Mouse (Mus musculus): ENCODE measurements at regions not wholly inside any gene's neighbourhood (a gene's known extent, or its start where the extent isn't known, plus 50 kb on each side); places are given as distances from the start of the nearest gene placed in this dataset.

DNA sequence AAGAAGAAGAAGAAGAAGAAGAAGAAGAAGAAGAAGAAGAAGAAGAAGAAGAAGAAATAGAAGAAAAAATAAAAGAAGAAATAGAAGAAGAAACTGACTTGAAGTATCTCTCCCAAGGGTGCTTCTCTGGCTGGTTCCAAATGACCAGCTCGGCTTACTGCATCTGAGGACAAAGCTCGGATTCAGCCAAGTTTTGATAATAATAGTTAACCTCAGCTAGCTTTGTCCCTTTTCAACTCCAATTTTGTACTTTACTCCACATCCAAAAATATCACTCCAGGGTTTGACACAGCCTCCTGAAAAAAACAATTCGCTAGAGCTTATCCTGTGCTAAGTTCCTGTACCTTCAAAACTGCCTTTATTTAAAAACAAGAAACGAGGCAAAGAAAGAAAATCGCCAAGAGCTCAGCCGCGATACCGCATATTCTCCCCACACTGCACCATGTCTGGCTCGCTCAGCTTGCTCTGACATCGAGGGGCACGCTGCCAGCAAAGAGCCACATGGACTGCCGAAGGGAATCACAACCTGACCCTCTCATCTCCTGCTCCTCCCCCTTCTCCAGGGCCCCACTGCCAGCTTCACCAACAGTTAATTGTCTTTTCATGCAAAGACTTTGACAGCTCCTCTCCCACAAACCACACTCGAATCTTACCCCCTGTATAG lies 638.8 kb downstream of the 1700064H15Rik start:
- no peak overlapping the region for H3K27ac ChIP-seq (ENCODE audit: control insufficient read depth, insufficient read depth, low read depth, low read length, poor library complexity)
- H3K4me1 ChIP-seq (ENCODE audit: control insufficient read depth, insufficient read depth, low read length), result no peaks in the 10 kb centered on the region
- H3K4me3 ChIP-seq (replicated peaks; ENCODE audit: control insufficient read depth, low read depth, low read length), result no peak overlapping the region
- TF ChIP-seq POLR2A (IDR thresholded peaks at IDR 0.05; ENCODE audit: borderline replicate concordance, control insufficient read depth, low read depth, low read length) (no peak), CTCF (IDR thresholded peaks at IDR 0.05; ENCODE audit: control insufficient read depth, insufficient read depth, low read length) (no peak)
- WGBS, result 68% methylated on average over 13 of the region's 13 CpGs

GRCm38 (mm10) chr3:19000179-19000578 lies 628.3 kb downstream of the 1700064H15Rik start:
- no peak for TF ChIP-seq CTCF (IDR thresholded peaks at IDR 0.05; ENCODE audit: control insufficient read depth, insufficient read depth, low read length)
- TF ChIP-seq POLR2A (IDR thresholded peaks at IDR 0.05; ENCODE audit: borderline replicate concordance, control insufficient read depth, low read depth, low read length), result no peak
- Histone ChIP-seq H3K4me3 (replicated peaks; ENCODE audit: control insufficient read depth, low read depth, low read length) (no peak overlapping the region), H3K4me1 (ENCODE audit: control insufficient read depth, insufficient read depth, low read length) (no peaks in the 10 kb centered on the region), H3K27ac (ENCODE audit: control insufficient read depth, insufficient read depth, low read depth, low read length, poor library complexity) (no peak overlapping the region)
- 36% methylated on average over 5 of the region's 5 CpGs for whole genome bisulfite sequencing

- TF ChIP-seq POLR2A (IDR thresholded peaks at IDR 0.05; ENCODE audit: borderline replicate concordance, control insufficient read depth, low read depth, low read length), result no peak
- no peak for TF ChIP-seq CTCF (IDR thresholded peaks at IDR 0.05; ENCODE audit: control insufficient read depth, insufficient read depth, low read length)
- Histone ChIP-seq H3K4me1 (ENCODE audit: control insufficient read depth, insufficient read depth, low read length) (no peaks in the 10 kb centered on the region), H3K4me3 (replicated peaks; ENCODE audit: control insufficient read depth, low read depth, low read length) (no peak overlapping the region), H3K27ac (ENCODE audit: control insufficient read depth, insufficient read depth, low read depth, low read length, poor library complexity) (no peak overlapping the region)
- 71% methylated on average over 7 of the region's 7 CpGs for WGBS
These were observed 626.4 kb downstream of the 1700064H15Rik start for GRCm38 (mm10) chr3:19002056-19002455.

DNA sequence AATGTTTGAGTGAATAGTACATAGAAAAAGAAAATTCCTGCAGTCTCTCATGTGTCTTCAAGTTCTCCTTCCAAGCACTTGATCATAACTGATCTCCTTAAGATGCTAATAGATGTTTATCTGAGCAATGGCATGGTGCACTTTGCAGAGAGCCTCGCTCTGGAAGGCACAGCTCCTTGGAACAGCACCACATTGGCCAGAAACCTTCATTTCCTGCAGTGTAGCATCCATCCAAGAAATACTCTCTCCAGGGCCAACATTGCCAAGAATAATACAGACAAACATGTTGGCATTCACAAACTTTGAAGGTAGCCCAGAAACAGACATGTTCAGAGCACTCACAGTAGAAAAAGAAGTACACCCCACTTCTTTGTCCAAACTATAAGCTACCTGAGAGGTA lies 623.7 kb downstream of the 1700064H15Rik start:
- Histone ChIP-seq H3K4me1 (ENCODE audit: control insufficient read depth, insufficient read depth, low read length) (no peaks in the 10 kb centered on the region), H3K27ac (ENCODE audit: control insufficient read depth, insufficient read depth, low read depth, low read length, poor library complexity) (no peak overlapping the region), H3K4me3 (replicated peaks; ENCODE audit: control insufficient read depth, low read depth, low read length) (no peak overlapping the region)
- WGBS, result 60% methylated on average over 1 of the region's 1 CpGs
- TF ChIP-seq POLR2A (IDR thresholded peaks at IDR 0.05; ENCODE audit: borderline replicate concordance, control insufficient read depth, low read depth, low read length) (no peak), CTCF (IDR thresholded peaks at IDR 0.05; ENCODE audit: control insufficient read depth, insufficient read depth, low read length) (no peak)

- no peaks in the 10 kb centered on the region; the same call in 1 of the 2 replicates for H3K4me1 ChIP-seq (ENCODE audit: control insufficient read depth, insufficient read depth, low read length)
- no peak overlapping the region for H3K4me3 ChIP-seq (replicated peaks; ENCODE audit: control insufficient read depth, low read depth, low read length)
- TF ChIP-seq CTCF (IDR thresholded peaks at IDR 0.05; ENCODE audit: control insufficient read depth, insufficient read depth, low read length) (no peak), POLR2A (IDR thresholded peaks at IDR 0.05; ENCODE audit: borderline replicate concordance, control insufficient read depth, low read depth, low read length) (no peak)
- no peak overlapping the region for H3K27ac ChIP-seq (ENCODE audit: control insufficient read depth, insufficient read depth, low read depth, low read length, poor library complexity)
- 52% methylated on average over 3 of the region's 3 CpGs for WGBS
These were observed 583.9 kb downstream of the 1700064H15Rik start for GRCm38 (mm10) chr3:19044566-19044965.

DNA sequence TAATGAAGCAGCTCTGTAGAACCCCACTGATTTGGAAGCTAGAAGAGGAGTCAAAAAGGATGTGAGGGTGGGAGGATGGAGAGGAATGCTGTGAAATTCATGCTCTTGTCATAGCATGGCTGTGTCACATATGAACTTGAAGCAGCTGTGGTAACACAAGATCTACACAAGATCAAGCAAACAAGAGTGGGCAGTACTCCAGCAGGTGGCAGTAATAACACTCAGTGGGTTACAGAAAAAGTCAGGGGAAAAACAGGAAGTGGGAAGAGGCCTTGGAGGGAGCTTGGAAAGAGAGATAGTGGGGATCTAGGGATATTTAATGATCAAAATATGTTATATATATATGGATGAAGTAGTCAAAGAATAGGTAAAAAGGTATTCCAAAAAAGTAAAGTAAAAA lies 582.5 kb downstream of the 1700064H15Rik start:
- no peaks in the 10 kb centered on the region; the same call in 1 of the 2 replicates for H3K4me1 ChIP-seq (ENCODE audit: control insufficient read depth, insufficient read depth, low read length)
- no peak overlapping the region for H3K27ac ChIP-seq (ENCODE audit: control insufficient read depth, insufficient read depth, low read depth, low read length, poor library complexity)
- TF ChIP-seq CTCF (IDR thresholded peaks at IDR 0.05; ENCODE audit: control insufficient read depth, insufficient read depth, low read length) (no peak), POLR2A (IDR thresholded peaks at IDR 0.05; ENCODE audit: borderline replicate concordance, control insufficient read depth, low read depth, low read length) (no peak)
- H3K4me3 ChIP-seq (replicated peaks; ENCODE audit: control insufficient read depth, low read depth, low read length), result no peak overlapping the region

- H3K27ac ChIP-seq (ENCODE audit: control insufficient read depth, insufficient read depth, low read depth, low read length, poor library complexity), result no peak overlapping the region
- no peak overlapping the region for H3K4me3 ChIP-seq (replicated peaks; ENCODE audit: control insufficient read depth, low read depth, low read length)
- TF ChIP-seq CTCF (IDR thresholded peaks at IDR 0.05; ENCODE audit: control insufficient read depth, insufficient read depth, low read length) (no peak), POLR2A (IDR thresholded peaks at IDR 0.05; ENCODE audit: borderline replicate concordance, control insufficient read depth, low read depth, low read length) (no peak)
- WGBS, result 45% methylated on average over 1 of the region's 1 CpGs
- H3K4me1 ChIP-seq (ENCODE audit: control insufficient read depth, insufficient read depth, low read length), result no peaks in the 10 kb centered on the region
These were observed 581.9 kb downstream of the 1700064H15Rik start for GRCm38 (mm10) chr3:19046610-19047009.

DNA sequence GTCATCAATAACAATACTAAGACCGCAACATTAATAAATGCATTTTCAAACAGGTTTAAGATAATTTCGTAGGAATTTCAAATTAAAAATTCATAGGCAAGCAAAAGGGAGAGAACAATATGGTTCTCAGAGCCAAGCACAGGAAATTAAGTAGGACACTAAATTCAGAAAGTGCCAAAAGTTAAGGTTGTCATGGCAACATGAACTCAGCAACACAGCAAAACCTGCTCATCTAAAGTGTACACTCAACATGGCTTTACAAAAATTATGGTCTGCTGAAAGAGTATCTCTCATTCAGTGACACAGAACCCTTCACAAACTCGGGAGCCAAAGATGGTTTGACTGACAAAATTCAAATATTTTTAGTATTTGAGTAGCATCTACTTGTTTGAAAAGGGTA lies 572.5 kb downstream of the 1700064H15Rik start:
- Histone ChIP-seq H3K4me1 (ENCODE audit: control insufficient read depth, insufficient read depth, low read length) (no peaks in the 10 kb centered on the region), H3K27ac (ENCODE audit: control insufficient read depth, insufficient read depth, low read depth, low read length, poor library complexity) (no peak overlapping the region), H3K4me3 (replicated peaks; ENCODE audit: control insufficient read depth, low read depth, low read length) (no peak overlapping the region)
- TF ChIP-seq POLR2A (IDR thresholded peaks at IDR 0.05; ENCODE audit: borderline replicate concordance, control insufficient read depth, low read depth, low read length), result no peak
- TF ChIP-seq CTCF (IDR thresholded peaks at IDR 0.05; ENCODE audit: control insufficient read depth, insufficient read depth, low read length), result no peak
- 60% methylated on average over 3 of the region's 3 CpGs for WGBS

DNA sequence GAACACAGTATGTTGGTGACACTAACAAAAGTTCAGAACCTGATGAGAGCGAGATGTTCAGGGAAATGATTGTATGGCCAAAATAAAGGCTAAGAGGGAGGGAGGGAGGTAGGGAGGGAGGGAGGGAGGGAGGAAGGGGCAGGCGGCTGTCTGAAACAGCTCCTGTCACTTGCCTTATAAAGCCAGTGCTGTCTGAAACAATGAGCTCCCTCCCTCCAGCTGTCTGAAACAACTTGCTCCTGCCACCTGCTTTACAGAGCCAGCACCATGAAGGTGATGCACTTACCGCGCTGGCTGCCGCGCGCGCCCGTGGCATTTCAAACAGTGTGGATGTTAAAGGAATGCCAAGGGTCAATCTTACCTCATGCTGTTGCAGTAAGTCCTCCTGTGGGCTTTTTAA lies 571.9 kb downstream of the 1700064H15Rik start:
- Histone ChIP-seq H3K4me1 (ENCODE audit: control insufficient read depth, insufficient read depth, low read length) (no peaks in the 10 kb centered on the region), H3K27ac (ENCODE audit: control insufficient read depth, insufficient read depth, low read depth, low read length, poor library complexity) (no peak overlapping the region), H3K4me3 (replicated peaks; ENCODE audit: control insufficient read depth, low read depth, low read length) (no peak overlapping the region)
- no peak for TF ChIP-seq POLR2A (IDR thresholded peaks at IDR 0.05; ENCODE audit: borderline replicate concordance, control insufficient read depth, low read depth, low read length)
- TF ChIP-seq CTCF (IDR thresholded peaks at IDR 0.05; ENCODE audit: control insufficient read depth, insufficient read depth, low read length), result no peak
- WGBS, result 56% methylated on average over 8 of the region's 9 CpGs

All from bone marrow, adult 2 months (tissue).